Mouse (Mus musculus) MEL-GATA-1-ER (cell line): ENCODE measurements around the gene Vipr2.

ENCODE experiments used
- DNase-seq: peaks from one replicate; pipeline ENCODE4 v3.0.0-alpha.2; 2012; ENCODE audit warnings: low read depth; ENCODE audit errors: extremely low read depth

Gene Vipr2

DNA sequence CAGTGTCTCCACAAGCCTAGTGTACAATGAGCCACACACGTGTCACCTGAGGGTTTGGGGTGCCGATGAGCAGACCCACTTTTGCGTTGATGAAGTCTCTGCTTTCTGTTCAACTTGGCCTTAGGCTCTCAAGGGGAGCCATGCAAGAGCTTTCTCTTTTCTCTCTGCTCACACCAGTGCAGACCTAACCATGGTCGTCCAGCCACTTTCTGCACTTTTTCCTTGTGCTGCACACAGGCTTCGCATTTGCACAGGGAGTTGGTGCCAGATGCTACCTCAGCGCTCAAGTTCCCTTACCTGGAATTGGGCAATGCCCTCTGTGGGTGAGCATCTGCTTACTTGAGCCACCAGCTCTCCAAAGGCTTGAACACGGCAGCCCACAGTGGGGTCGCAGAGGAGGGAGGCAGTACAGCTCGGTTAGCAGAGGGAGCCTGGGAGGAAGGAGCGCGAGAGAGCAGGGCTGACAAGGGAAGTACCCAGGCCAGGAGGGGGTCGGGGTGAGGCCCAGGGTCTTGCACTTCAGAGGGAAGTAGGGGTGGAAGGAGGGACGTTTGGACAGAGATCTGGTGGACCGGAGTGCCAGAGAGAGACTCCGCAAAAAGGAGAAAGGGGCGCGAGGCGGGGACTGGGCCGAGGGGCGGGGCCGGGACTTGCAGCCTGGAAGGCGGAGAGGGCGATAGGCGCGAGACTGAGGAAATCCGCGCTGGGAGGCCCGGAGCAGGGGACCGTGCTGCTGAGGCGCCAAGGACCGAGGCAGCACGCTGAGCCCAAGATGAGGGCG is at the start of gene Vipr2:
TSS of gene Vipr2 (plus strand) at position 653 of the 781 bp plus-strand sequence.
- no peak for DNase-seq

DNA sequence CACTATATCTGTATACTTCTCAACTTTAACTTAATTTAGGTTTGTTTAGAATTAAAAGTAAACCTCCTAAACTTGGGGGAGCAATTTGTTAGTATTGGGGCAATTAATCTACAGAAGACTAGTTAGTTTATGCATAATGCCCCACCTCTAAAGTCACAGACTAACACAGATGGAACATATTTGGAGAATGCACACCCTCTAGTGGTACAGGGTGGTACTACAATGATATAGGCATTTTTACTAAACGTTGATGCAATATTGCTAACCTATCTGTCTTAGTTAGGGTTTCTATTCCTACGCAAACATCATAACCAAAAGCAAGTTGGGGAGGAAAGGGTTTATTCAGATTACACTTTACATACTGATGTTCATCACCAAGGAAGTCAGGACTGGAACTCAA is 49.4 kb upstream of the Vipr2 start:
- DNase-seq, result peak; percentile 70

DNA sequence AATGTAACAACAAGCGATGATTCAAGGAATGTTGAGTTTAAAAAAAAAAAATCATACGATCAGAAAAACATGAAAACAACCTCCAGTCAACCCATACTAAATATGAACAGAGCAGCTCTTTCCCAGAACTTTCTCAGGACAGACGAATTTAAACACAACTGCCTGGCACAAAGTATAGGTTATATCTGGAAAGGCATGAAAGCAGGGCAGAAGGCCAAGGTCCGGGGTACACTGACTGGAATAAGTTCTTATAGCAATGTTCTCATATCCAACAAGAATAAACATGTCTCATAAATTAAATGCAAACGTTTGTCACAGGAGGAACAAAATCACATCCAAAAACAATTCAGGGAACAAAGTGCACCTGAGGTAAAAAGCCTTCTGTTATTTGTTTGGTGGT is 42.2 kb upstream of the Vipr2 start:
- no peak for DNase-seq

DNA sequence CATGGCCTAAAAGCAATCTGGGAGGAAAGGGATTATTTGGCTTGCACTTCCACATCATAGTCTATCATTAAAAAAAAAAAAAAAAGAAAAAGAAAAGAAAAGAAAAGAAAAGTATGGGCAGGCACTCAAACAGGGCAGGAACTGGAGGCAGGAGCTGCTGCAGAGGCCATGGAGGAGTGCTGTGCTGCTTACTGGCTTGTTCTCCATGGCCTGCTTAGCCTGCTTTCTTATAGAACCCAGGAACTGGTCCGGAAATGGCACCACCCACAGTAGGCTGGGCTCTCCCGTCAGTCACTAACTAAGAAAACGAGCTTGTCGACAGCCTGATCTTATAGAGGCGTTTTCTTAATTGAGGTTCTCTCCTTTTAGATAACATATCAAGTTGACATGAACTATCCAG is 32.7 kb upstream of the Vipr2 start:
- peak; percentile 33 for DNase-seq

DNA sequence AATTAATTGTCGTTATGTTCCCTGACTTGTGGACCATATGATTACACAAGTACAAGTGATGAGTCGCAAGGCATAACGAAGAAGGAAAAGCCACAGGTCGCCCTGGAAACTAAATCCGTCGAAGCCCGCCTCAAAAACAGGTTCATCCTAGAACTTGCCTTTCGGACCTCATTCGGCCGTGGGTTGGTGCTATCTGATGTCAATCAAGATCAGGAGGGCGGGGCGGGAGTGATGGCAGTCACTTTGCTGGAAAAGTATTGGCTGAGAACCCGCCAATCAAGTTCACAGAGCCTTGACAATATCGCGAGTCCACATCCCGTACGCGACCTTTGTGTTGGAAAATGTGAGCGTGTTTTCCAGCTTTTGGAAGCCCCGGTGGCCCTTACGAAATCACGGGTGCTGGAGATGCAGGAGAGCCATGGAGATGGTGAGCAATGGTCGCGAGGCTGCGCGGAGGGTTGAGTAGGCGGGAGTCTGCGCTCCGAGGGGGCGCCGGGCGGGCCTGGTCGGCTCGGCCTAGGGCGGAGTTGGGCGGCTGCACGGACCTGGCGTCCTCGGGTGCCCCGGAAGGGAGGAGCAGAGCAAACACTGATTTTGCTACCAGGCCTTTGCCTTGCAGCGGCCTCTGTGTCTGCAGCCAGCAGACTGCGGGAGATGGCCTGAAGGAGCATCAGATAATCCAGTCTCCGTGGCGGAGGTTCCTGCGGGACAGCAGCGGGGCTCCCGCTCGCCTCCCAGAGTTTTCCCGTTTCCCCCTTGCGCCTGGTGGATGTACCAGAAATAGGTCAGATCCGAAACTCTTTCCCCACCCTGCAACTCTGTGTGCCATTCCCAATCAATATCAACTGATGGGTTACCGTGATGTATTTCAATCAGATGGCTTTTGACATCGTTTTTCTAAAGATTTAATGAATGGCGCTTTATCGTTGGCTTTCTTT is 29.8 kb upstream of the Vipr2 start, which contains the start of gene Zfp386:
TSS of gene Zfp386 (plus strand) at position 285 of the 938 bp plus-strand sequence.
- peak; percentile 100 for DNase-seq

DNA sequence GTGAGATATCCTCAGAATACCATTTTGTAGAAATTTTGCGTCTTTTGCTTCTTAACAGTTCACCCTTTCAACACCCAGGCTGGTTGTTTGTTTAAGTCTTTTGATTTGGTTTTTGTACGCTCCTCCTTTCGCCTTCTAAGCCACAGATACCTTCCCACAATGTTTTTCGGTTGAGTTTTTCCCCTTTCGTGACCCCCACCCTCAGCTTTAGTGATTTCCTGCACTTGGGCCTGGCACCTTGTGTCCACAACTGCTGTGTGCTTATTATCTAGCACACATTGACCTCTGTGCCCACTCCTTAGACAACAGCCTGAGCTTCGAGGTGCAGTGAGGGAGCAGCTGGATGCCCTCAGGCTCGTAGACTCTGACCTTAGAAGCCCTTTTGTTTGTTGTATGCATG is 28.8 kb upstream of the Vipr2 start:
- no peak for DNase-seq

DNA sequence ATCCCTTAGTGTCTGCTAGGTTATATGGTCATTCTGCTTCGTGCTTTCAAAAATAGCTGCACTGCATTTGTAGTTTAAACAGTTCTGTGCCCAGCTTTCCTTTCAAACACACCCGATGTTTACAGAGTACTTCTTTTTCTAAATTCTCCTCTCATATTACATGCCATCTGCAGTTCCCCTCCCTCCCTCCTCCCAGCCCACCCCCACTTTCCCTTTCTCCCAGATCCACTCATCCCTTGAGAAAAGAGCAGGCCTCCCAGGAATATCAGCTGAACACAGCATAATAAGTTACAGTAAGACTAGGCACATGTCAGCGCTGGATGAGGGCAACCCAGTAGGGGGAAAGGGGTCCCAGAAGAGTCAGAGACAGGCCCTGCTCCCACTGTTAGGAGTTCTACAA is 28.3 kb upstream of the Vipr2 start:
- no peak for DNase-seq

DNA sequence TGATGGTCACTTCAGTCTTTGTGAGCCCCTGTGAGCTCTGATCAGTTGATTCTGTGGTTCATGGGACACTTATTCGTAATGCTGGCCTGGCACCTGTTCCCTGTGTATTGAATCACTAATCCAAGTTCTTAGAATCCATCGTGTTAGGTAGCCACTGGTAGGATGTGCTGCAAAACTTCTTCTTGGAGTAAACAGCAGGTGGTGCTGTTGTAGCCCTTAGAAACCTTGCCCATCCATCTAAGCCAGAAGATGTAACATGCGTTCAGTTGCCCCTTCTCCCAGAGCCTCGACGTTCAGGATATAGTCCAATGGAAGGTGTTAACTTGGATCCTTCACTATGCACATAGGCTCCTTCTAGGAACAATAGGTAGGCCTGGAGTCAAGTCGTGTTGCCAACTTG is 27.8 kb upstream of the Vipr2 start:
- DNase-seq, result peak; percentile 72

DNA sequence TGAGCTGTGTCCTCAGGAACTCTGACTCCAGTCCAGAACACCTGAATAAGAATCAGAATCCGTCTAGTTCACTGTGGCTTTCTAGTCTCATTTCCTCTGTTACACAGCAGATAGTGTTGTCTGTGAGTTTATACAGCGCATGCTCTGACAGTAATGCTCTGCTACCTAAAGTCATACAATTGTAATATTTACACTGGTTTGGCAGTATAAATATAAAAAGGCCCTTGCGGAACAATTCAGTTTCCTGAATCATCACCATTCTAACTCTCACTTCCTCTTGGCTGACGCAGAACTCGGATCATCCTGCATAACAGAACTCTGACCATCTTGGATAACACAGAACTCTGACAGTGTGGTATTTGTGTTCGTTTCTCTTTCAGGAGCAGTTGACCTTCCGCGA is 23.2 kb upstream of the Vipr2 start:
- DNase-seq, result no peak

DNA sequence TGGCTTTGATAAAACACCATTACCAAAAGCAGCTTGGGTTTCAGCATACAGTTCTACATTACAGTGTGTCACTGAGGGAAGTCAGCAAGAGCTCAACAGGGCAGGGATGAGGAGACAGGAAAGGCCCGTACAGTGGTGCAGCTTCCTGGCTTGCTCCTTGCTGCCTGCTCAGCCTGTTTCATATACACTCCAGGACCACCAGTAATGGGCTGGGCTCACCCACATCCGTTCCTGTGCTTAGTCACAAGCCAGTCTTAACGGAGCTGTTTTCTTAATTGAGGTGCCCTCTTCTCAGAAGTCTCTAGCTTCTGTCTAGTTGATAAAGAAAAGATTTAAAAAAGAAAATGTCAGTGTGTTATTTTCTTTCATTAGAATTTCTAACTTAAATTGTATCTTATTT is 21.4 kb upstream of the Vipr2 start:
- DNase-seq, result no peak

DNA sequence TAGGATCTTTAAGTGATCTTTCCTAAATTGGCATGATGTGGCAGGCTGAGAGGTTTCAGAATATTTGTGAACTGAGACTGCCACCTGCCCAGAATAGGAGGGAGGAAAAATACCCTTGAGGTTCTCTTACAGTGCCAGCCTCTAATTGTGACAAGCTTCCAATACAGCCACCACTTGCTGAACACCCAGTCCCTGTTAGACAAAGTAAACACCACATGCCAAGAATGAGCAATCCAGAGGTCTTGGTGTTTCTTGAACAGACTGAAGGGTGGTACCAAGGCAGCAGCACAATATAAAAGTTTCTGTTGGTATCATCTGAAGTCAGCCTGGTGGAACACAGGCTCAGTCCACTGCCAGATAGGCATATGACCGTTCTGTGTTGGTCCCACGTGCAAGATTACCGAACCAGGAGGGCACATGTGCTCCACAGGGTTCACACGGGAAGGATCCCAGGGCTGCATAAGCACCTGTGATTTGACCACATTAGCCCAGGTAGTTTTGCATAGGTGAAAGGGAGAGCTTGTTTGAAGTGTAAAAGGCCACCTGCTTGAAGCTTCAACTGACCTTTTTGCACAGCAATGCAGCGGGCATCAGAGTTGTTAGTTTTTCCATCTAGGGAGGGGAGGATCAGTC is 15.8 kb upstream of the Vipr2 start:
- DNase-seq, result no peak

DNA sequence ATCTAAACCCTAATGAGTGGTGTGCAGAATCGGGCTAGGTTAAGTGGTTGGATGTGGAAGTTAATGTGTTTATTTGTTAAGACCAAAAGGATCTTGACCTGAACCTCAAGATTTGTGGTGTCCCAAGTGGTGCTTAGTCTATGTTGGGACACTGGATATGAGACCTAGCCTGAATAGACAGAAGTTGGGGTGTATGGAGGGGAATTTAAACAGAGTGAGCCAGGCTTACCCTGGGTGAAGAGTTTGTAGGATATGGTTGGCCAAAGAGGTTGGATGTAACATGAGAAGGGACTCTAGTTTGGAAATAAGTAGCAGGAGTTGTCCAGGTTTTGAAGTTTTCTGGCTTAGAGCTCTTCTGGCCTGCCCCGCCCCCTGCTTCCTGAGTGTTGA is 15.3 kb upstream of the Vipr2 start:
- no peak for DNase-seq

DNA sequence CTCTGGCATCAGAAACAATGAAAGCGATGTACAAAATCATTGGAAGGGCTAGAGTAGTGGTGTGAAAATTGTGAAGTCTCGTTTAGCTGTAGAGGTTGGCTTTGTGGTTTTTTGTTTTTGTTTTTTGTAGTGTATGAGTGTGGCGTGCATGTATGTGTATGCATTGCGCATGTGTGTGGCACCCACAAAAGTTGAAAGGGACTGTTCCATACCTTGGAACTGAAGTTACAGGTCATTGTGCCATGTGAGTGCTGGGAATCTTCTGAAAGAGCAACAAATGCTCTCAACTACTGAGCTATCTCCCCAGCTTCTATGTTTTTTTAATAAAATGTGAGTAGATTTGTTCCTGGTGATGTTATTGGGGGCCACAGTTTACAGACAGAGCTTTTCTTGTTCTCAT is 14.5 kb upstream of the Vipr2 start:
- DNase-seq, result no peak

DNA sequence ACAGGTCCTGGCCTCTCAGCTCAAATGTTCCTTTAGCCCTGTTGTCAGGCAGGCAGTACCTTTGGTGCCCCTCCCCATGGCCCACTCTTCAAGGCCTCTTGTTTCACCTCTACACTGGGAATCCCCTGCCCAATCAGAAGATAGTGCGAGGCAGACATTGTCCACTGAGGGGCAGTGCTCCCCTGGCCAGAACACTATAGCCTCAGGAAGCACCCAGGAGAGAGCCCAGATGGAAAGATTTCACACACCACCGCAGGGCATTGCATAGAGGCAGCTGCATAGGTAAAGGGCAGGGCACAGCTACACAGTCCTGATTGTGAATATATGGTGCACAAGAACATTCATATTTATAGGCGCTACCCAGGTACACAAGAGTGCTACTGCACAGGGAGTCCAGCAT is 6.5 kb upstream of the Vipr2 start:
- no peak for DNase-seq

- no peak for DNase-seq
These were observed 385 bp downstream of the Vipr2 start for GRCm38 (mm10) chr12:116077855-116078366.

DNA sequence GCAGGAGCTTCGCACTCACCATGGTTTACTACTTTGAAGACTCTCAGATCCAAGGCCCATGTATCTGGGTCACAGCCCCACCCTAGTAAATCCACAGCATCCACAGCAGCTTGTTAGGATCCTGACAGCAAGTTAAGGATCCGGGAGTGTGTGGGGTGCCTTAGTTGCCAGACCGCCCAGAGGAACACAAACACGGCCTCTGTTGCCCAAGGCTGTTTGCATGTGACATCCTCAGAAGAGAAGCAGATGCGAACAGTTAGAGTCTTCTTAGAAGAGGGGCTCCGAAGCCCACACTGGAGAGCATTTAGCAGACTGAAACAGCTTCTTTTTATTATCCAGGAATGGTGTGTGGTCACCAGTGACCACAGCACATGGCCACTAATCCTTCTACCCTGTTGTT is 5.6 kb downstream of the Vipr2 start:
- DNase-seq, result no peak

DNA sequence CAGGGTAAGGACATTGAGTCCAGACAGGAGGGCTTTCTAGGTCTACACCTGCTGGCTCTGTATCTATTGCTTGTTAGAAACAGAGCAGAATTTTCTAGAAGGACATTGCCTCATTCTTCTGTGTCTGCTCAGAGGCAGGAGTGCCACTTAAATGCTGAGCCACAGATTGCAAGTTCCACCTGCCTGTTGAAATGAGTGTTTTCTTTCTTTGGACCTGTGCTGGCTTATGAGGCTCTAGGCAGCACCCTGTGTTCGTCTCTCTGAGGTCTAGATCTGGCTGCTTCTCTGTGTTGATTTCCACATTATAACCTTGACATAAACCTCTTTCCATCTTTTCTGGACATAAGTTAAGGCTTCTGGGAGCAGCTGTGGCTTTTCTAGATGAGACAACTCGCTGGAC is 6.8 kb downstream of the Vipr2 start:
- no peak for DNase-seq

GRCm38 (mm10) chr12:116086951-116087600 is 9.6 kb downstream of the Vipr2 start:
- DNase-seq, result no peak

DNA sequence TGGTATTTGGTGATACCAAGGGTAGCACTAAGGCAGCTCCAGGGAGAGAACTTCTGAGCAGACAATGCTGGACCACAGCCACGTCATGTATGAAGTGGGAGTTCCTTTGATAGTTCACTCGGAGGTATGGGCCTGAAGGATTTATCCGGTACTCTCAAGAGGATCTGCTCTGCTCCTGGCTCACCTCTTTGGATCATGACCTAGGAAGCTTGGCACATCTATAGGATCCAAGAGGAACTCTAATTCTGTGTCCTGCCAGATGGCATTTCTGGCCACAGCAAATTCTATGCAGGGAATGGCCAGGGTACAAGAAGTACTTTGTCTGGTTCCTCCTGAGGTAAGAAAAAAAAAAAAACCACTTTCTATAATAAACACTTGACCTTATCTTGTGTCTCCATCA is 12.3 kb downstream of the Vipr2 start:
- no peak for DNase-seq

GRCm38 (mm10) chr12:116094765-116095555 is 17.4 kb downstream of the Vipr2 start:
- no peak for DNase-seq
